Mouse (Mus musculus) heart, postnatal 0 days (tissue): ENCODE results near the gene Tcf12. TPM values are rescaled to one million over a fixed set of nuclear protein-coding genes. Genes with fewer than 3 reads are reported as not detected.

ENCODE experiments used
- ATAC-seq: fragments of 200-750 bp; cut with Nextera tagmentation; 2 replicates; pipeline ENCODE4 v1.8.0; 2017; ENCODE audit warnings: low read depth, moderate number of reproducible peaks, moderate library complexity; ENCODE audit not compliant: insufficient read depth
- DNase-seq: peaks from one replicate; pipeline ENCODE4 v3.0.0-alpha.2; 2016; ENCODE audit warnings: low spot score
- H3K27ac ChIP-seq: fragments of 300-500 bp; sonication (generic); 2 replicates; pipeline ENCODE4 v1.5.1; 2014; ENCODE audit warnings: low read depth, mild to moderate bottlenecking
- H3K27me3 ChIP-seq: fragments of 300-500 bp; sonication (generic); 2 replicates; pipeline ENCODE4 v1.6.1; 2014; ENCODE audit warnings: low read length, mixed read lengths; ENCODE audit not compliant: control insufficient read depth, insufficient read depth
- H3K36me3 ChIP-seq: fragments of 300-500 bp; sonication (generic); replicated peaks from 2 replicates; pipeline ENCODE4 v1.6.1; 2014; ENCODE audit warnings: low read length, mixed read lengths; ENCODE audit not compliant: control insufficient read depth, insufficient read depth
- H3K4me1 ChIP-seq: fragments of 300-500 bp; sonication (generic); 2 replicates; pipeline ENCODE4 v1.6.1; 2014; ENCODE audit warnings: antibody characterized with exemption; ENCODE audit not compliant: control insufficient read depth, insufficient read depth
- H3K4me2 ChIP-seq: fragments of 300-500 bp; sonication (generic); 2 replicates; pipeline ENCODE4 v1.6.1; 2014; ENCODE audit warnings: low read depth, mild to moderate bottlenecking, low read length, moderate library complexity
- H3K4me3 ChIP-seq: fragments of 300-500 bp; sonication (generic); 2 replicates; pipeline ENCODE4 v1.5.1; 2014; ENCODE audit warnings: low read depth, low read length
- H3K9ac ChIP-seq: fragments of 300-500 bp; sonication (generic); replicated peaks from 2 replicates; pipeline ENCODE4 v1.6.1; 2014; ENCODE audit warnings: low read depth, low read length, mixed read lengths
- H3K9me3 ChIP-seq: fragments of 300-500 bp; sonication (generic); replicated peaks from 2 replicates; pipeline ENCODE4 v1.6.1; 2016; ENCODE audit warnings: low read length; ENCODE audit not compliant: control insufficient read depth
- CTCF ChIP-seq: IDR thresholded peaks from 2 replicates; pipeline ENCODE4 v1.5.1; 2016; ENCODE audit warnings: antibody characterized with exemption, control low read depth, low read depth
- EP300 ChIP-seq: IDR thresholded peaks from 2 replicates; pipeline ENCODE4 v1.6.1; 2016; ENCODE audit warnings: antibody characterized with exemption, low read depth
- WGBS: fragments of 180-500 bp; shearing (Covaris S2); extraction: QIAGEN DNeasy Blood & Tissue Kit; methylation state at CpG from one replicate; pipeline ENCODE4 v1.1.7; 2014; 5-methylcytosine and 5-hydroxymethylcytosine counted together
- polyA plus RNA-seq: library from polyadenylated mRNA; unstranded; fragments of >200 nt; fragmentation: Nextera tagmentation; extraction: Ambion mirVana; gene quantifications from 2 replicates; pipeline ENCODE4 v1.2.1, GENCODE M21; 2015
- total RNA-seq: library from RNA; depleted of rRNA; stranded (reverse); fragments of >200 nt; gene quantifications from 2 replicates; pipeline ENCODE4 v1.2.3, GENCODE M21; 2014; ENCODE audit warnings: low replicate concordance

Gene Tcf12
- total and polyA plus RNA-seq, 2 experiments from 2014 or later = 14.3 to 69.4 TPM

- 68% methylated on average over 3 of the region's 3 CpGs for WGBS
- Histone ChIP-seq H3K36me3 (no peaks in the 10 kb centered on the region), H3K4me1 (peaks cover 20% of the 10 kb centered on the region), H3K9ac (no peak overlapping the region), H3K27ac (0 out of 2 replicates have a peak overlapping the region, but pooled peaks have one; percentile 11), H3K4me2 (no peak overlapping the region), H3K27me3 (no peaks in the 10 kb centered on the region), H3K9me3 (no peaks in the 10 kb centered on the region), H3K4me3 (no peak overlapping the region)
- ATAC-seq (no peak), DNase-seq (no peak)
- TF ChIP-seq EP300 (no peak), CTCF (no peak)
Measured at GRCm38 (mm10) chr9:71978886-71979285, 132.8 kb downstream of the Tcf12 start.

DNA sequence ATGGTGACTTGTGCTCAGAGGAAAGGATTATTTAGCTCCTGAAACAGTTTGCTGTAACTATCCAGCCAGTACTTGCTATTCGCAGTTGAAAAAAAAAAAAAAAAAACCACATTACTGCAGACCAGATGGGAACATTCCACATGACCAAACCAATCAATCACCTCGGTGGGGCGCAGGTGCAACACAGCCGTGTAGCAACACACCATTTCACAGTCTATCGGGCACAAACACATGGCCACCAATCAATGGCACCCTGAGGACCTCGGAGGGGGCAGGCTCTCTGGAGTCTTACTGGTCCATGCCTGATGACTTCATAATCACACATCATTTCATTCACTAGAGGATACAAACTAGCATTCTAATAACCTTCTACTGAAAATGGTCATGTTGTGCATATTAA lies 135.6 kb downstream of the Tcf12 start:
- Histone ChIP-seq H3K4me1 (peaks cover 27% of the 10 kb centered on the region), H3K9ac (no peak overlapping the region), H3K4me2 (no peak overlapping the region), H3K9me3 (no peaks in the 10 kb centered on the region), H3K4me3 (no peak overlapping the region), H3K27me3 (no peaks in the 10 kb centered on the region), H3K27ac (no peak overlapping the region), H3K36me3 (no peaks in the 10 kb centered on the region)
- TF ChIP-seq CTCF = no peak
- TF ChIP-seq EP300 = no peak
- 73% methylated on average over 6 of the region's 6 CpGs for WGBS
- DNase-seq (no peak), ATAC-seq (no peak)

DNA sequence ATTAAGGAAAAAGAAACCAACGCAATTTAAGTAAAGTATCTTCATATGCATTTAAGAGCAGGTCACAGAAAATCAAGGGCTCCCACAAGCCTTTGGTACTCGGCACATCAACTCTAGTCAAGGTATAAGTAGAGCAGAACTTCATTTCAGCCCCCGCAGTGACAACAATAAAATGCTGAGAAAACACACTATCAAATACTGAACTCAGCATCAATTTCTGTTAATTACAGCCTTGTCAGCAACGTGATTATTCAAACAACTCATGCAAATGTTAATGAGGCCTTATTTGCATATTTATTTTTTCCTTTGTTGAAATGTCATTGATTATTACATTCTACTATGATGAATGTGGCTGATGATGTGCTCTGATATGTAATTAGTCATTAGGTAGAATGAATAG lies 136.5 kb downstream of the Tcf12 start:
- Histone ChIP-seq H3K27me3 (no peaks in the 10 kb centered on the region), H3K4me1 (peaks cover 27% of the 10 kb centered on the region), H3K4me3 (no peak overlapping the region), H3K27ac (peak overlapping the region; percentile 8; the same call in 1 of the 2 replicates), H3K9ac (no peak overlapping the region), H3K36me3 (no peaks in the 10 kb centered on the region), H3K9me3 (no peaks in the 10 kb centered on the region), H3K4me2 (no peak overlapping the region)
- TF ChIP-seq EP300 = no peak
- TF ChIP-seq CTCF = no peak
- no peak for ATAC-seq
- 75% methylated on average over 4 of the region's 4 CpGs for WGBS
- DNase-seq = no peak

- ATAC-seq (0 out of 2 replicates have a peak, but pooled peaks have one; percentile 24), DNase-seq (peak; percentile 33)
- Histone ChIP-seq H3K9me3 (no peaks in the 10 kb centered on the region), H3K4me3 (no peak overlapping the region), H3K36me3 (no peaks in the 10 kb centered on the region), H3K27ac (peak overlapping the region; percentile 23), H3K9ac (no peak overlapping the region), H3K4me1 (peaks cover 27% of the 10 kb centered on the region), H3K4me2 (no peak overlapping the region), H3K27me3 (no peaks in the 10 kb centered on the region)
- WGBS = 39% methylated on average over 2 of the region's 2 CpGs
- no peak for TF ChIP-seq CTCF
- peak; percentile 75 for TF ChIP-seq EP300
Measured at GRCm38 (mm10) chr9:71974541-71974959, 137.1 kb downstream of the Tcf12 start.

- 81% methylated on average over 4 of the region's 4 CpGs for WGBS
- Histone ChIP-seq H3K36me3 (no peaks in the 10 kb centered on the region), H3K4me1 (no peaks in the 10 kb centered on the region), H3K27ac (no peak overlapping the region), H3K4me3 (no peak overlapping the region), H3K9me3 (no peaks in the 10 kb centered on the region), H3K9ac (no peak overlapping the region), H3K4me2 (no peak overlapping the region), H3K27me3 (no peaks in the 10 kb centered on the region)
- no peak for DNase-seq
- no peak for TF ChIP-seq EP300
- no peak for TF ChIP-seq CTCF
- no peak for ATAC-seq
Measured at GRCm38 (mm10) chr9:71964039-71964438, 147.6 kb downstream of the Tcf12 start.

- ATAC-seq (no peak), DNase-seq (peak; percentile 29)
- TF ChIP-seq EP300 (no peak), CTCF (peak; percentile 15; the same call in 1 of the 2 replicates)
- Histone ChIP-seq H3K9ac (no peak overlapping the region), H3K27ac (peak overlapping the region; percentile 44), H3K4me2 (peak overlapping the region; percentile 40), H3K9me3 (no peaks in the 10 kb centered on the region), H3K27me3 (no peaks in the 10 kb centered on the region), H3K4me3 (no peak overlapping the region), H3K36me3 (no peaks in the 10 kb centered on the region), H3K4me1 (peaks cover 12% of the 10 kb centered on the region)
Measured at GRCm38 (mm10) chr9:71960026-71960396, 151.7 kb downstream of the Tcf12 start.
